ENCODE assay signal across 13 mouse cellular contexts in the genomic region with DNA sequence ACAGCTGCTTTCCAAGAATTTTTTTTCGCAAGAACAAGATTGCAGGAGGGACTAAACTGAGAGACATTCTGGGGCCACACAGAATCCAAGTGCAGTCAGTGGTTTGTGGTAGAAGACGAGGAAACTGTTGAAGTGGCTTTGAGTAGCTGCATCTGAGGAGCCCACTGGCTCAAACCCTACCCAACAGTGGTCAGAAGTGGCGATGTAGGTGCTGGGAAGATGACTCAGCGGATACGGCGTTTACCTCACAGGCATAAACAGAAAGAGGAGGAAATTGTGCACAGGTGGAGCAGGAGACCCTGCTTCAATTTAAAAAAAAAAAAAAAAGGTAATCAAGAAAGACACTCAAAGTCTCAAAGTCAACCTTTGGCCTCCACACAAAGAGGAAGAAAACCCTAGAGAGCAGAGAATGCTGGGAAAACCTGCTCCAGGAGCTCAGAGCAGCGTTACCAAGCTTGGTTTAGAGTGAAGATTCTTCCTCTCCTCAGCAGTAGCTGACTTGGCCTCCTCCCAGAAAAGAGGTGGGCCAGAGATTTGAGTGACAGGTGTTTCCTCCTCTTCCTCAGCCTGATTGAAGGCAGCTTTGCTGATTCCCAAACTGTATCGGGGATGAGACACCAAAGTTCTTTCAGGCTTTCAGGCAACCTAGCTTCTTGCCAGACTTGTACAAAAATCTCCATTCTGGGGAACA. TPM values are rescaled to one million over a fixed set of nuclear protein-coding genes. Genes with fewer than 3 reads are reported as not detected.
DNase-seq lines count a peak whose midpoint lies in the region; ATAC-seq and TF ChIP-seq lines count a peak whose summit lies in the region.
"Had no signal": no experiment of that assay in that cellular context is flagged by ENCODE, and none has a peak within 500 bp of the region (broad histone marks: within the 10 kb centered on the region; RNA-seq: fewer than 3 reads in every experiment).

No protein-coding gene starts in this region.

- H3K4me1 ChIP-seq in MEL (ENCODE audit: control insufficient read depth in 1 of 2, insufficient read depth in 2 of 2, low read length in 2 of 2) = peaks cover 17 to 37% of the 10 kb centered on the region in 2 experiments
- H3K4me1 ChIP-seq in intestine, embryonic 15.5 days (replicated peaks) = peaks cover 18% of the 10 kb centered on the region; the same call in 1 of the 2 replicates
- peaks cover 77% of the 10 kb centered on the region for H3K4me1 ChIP-seq in megakaryocyte, embryonic 14.5 days

- intact Hi-C loops in gastrocnemius, postnatal 14 days (cut with DNase I; ENCODE audit: low total_unique reads) = no loop called here

- peaks cover 0 to 36% of the 10 kb centered on the region in 2 experiments; a peak in 2 of 4 replicates for H3K36me3 ChIP-seq in MEL (ENCODE audit: control insufficient read depth in 1 of 2, insufficient read depth in 2 of 2, low read length in 2 of 2)
- H3K36me3 ChIP-seq in intestine, embryonic 15.5 days = no peaks in the 10 kb centered on the region; the same call in 1 of the 2 replicates
- H3K36me3 ChIP-seq in megakaryocyte, embryonic 14.5 days (replicated peaks; ENCODE audit: low read length) = peaks cover 35% of the 10 kb centered on the region
- H3K36me3 ChIP-seq: embryonic facial prominence, embryonic 12.5 days; hindbrain, embryonic 12.5 days; limb, embryonic 10.5 days; midbrain, embryonic 13.5 days had no signal

- peak overlapping the region; percentile 17 to 45; a peak in 3 of 4 replicates for H3K4me3 ChIP-seq in MEL (ENCODE audit: control insufficient read depth in 1 of 2, insufficient read depth in 1 of 2, low read depth in 2 of 2, low read length in 2 of 2)
- no peak overlapping the region for H3K4me3 ChIP-seq in intestine, embryonic 15.5 days (replicated peaks)
- peak overlapping the region; percentile 74 for H3K4me3 ChIP-seq in megakaryocyte, embryonic 14.5 days (replicated peaks)
- H3K4me3 ChIP-seq: embryonic facial prominence, embryonic 12.5 days; hindbrain, embryonic 12.5 days; limb, embryonic 10.5 days; midbrain, embryonic 13.5 days had no signal

- peak overlapping the region; percentile 46 for H3K9ac ChIP-seq in MEL (ENCODE audit: control insufficient read depth, low read depth, low read length, poor library complexity, severe bottlenecking)
- no peak overlapping the region for H3K9ac ChIP-seq in intestine, embryonic 15.5 days
- H3K9ac ChIP-seq: embryonic facial prominence, embryonic 12.5 days; hindbrain, embryonic 12.5 days; midbrain, embryonic 13.5 days had no signal

- H3K79me2 ChIP-seq in MEL (ENCODE audit: control insufficient read depth, insufficient read depth, low read length, poor library complexity) = no peaks in the 10 kb centered on the region; the same call in 1 of the 2 replicates

- no peak for TF ChIP-seq CTCF in MEL (IDR thresholded peaks at IDR 0.05 in 2 of 3, conservative IDR thresholded peaks at IDR 0.05 in 1 of 3; ENCODE audit: control insufficient read depth in 1 of 3, insufficient read depth in 1 of 3, low read depth in 2 of 3, low read length in 3 of 3, poor library complexity in 1 of 3, severe bottlenecking in 1 of 3)

- TF ChIP-seq EP300 in MEL (IDR thresholded peaks at IDR 0.05; ENCODE audit: low read depth in 1 of 2, low read length in 2 of 2) = no peak

- no peaks in the 10 kb centered on the region for H3K27me3 ChIP-seq in MEL (ENCODE audit: control insufficient read depth in 1 of 2, insufficient read depth in 2 of 2, low read length in 2 of 2)
- H3K27me3 ChIP-seq in intestine, embryonic 15.5 days (replicated peaks) = no peaks in the 10 kb centered on the region
- H3K27me3 ChIP-seq in megakaryocyte, embryonic 14.5 days (replicated peaks) = no peaks in the 10 kb centered on the region
- H3K27me3 ChIP-seq: embryonic facial prominence, embryonic 12.5 days; hindbrain, embryonic 12.5 days; midbrain, embryonic 13.5 days had no signal

- peak overlapping the region; percentile 62 for H3K27ac ChIP-seq in MEL (ENCODE audit: control insufficient read depth, low read depth, low read length)
- H3K27ac ChIP-seq in intestine, embryonic 15.5 days = peak overlapping the region; percentile 7; the same call in 1 of the 2 replicates
- H3K27ac ChIP-seq: embryonic facial prominence, embryonic 12.5 days; hindbrain, embryonic 12.5 days; limb, embryonic 10.5 days; midbrain, embryonic 13.5 days had no signal

- WGBS in intestine, embryonic 15.5 days = 64% methylated on average over 8 of the region's 8 CpGs

- no peaks in the 10 kb centered on the region for H3K9me3 ChIP-seq in MEL (replicated peaks; ENCODE audit: insufficient read depth, low read length)
- H3K9me3 ChIP-seq in intestine, embryonic 15.5 days = no peaks in the 10 kb centered on the region
- H3K9me3 ChIP-seq in megakaryocyte, embryonic 14.5 days = no peaks in the 10 kb centered on the region
- H3K9me3 ChIP-seq: embryonic facial prominence, embryonic 12.5 days; hindbrain, embryonic 12.5 days; limb, embryonic 10.5 days; midbrain, embryonic 13.5 days had no signal

- 0 out of 4 replicates have a peak, but pooled peaks of 1 of the 2 experiments have one; percentile 36 for TF ChIP-seq POLR2A in MEL (IDR thresholded peaks at IDR 0.05; ENCODE audit: control insufficient read depth in 1 of 2, insufficient read depth in 1 of 2, low read depth in 1 of 2, low read length in 2 of 2, poor library complexity in 1 of 2)

- H3K4me2 ChIP-seq in intestine, embryonic 15.5 days (replicated peaks) = 0 out of 2 replicates have a peak overlapping the region, but pooled peaks have one; percentile 26
- H3K4me2 ChIP-seq: embryonic facial prominence, embryonic 12.5 days; hindbrain, embryonic 12.5 days; midbrain, embryonic 13.5 days had no signal

- TF ChIP-seq RAD21 in MEL (IDR thresholded peaks at IDR 0.05; ENCODE audit: low read depth, low read length) = no peak

- ATAC-seq in intestine, embryonic 15.5 days = no peak
- ATAC-seq in cerebellum, adult (ENCODE audit: insufficient number of reproducible peaks, low FRiP score, low TSS enrichment) = no peak
- ATAC-seq: activated CD4-positive, CD25-positive, alpha-beta regulatory T cell, adult 4 months; midbrain, embryonic 13.5 days had no signal

- peak; percentile 34 for DNase-seq in kidney, adult 9 months
- no peak for DNase-seq in kidney, postnatal 14 days
- DNase-seq in MEL (ENCODE audit: low read depth, low spot score) = peak; percentile 85
- no peak for DNase-seq in c-Kit-positive CD71-positive TER-119-positive erythroid progenitor cells, embryonic 14.5 days (ENCODE audit: low spot score)
- no peak for DNase-seq in gastrocnemius, postnatal 14 days

TF ChIP-seq in MEL, 35 proteins besides CTCF, POLR2A, EP300 and RAD21:
- TF ChIP-seq MAFK (IDR thresholded peaks at IDR 0.05; ENCODE audit: borderline replicate concordance, low read depth, low read length) = no peak
- TF ChIP-seq SIN3A (IDR thresholded peaks at IDR 0.05; ENCODE audit: low read length) = 0 out of 2 replicates have a peak, but pooled peaks have one; percentile 15
- TF ChIP-seq ETS1 (IDR thresholded peaks at IDR 0.05; ENCODE audit: low read depth, low read length) = 0 out of 2 replicates have a peak, but pooled peaks have one; percentile 43
- no peak for TF ChIP-seq ZMIZ1 (IDR thresholded peaks at IDR 0.05; ENCODE audit: low read depth, low read length)
- TF ChIP-seq MAX (IDR thresholded peaks at IDR 0.05; ENCODE audit: low read length) = no peak
- peak; percentile 62; the same call in 1 of the 2 replicates for TF ChIP-seq HCFC1 (IDR thresholded peaks at IDR 0.05; ENCODE audit: low read depth, low read length)
- TF ChIP-seq TCF12 (IDR thresholded peaks at IDR 0.05; ENCODE audit: low read depth, low read length) = 0 out of 2 replicates have a peak, but pooled peaks have one; percentile 13
- 0 out of 2 replicates have a peak, but pooled peaks have one; percentile 40 for TF ChIP-seq ELF1 (IDR thresholded peaks at IDR 0.05; ENCODE audit: low read depth, low read length)
- TF ChIP-seq RCOR1 (IDR thresholded peaks at IDR 0.05; ENCODE audit: low read depth, low read length) = no peak
- no peak for TF ChIP-seq MYC (IDR thresholded peaks at IDR 0.05; ENCODE audit: low read depth, low read length)
- peak; percentile 86 for TF ChIP-seq ZNF384 (IDR thresholded peaks at IDR 0.05; ENCODE audit: low read depth, low read length)
- TF ChIP-seq TAL1 (IDR thresholded peaks at IDR 0.05; ENCODE audit: low read length) = 0 out of 2 replicates have a peak, but pooled peaks have one; percentile 3
- TF ChIP-seq BHLHE40 (IDR thresholded peaks at IDR 0.05; ENCODE audit: borderline replicate concordance, low read depth, low read length) = no peak

RNA-seq across cellular contexts. Expression of a gene that starts 4.5 kb away (rescaled TPM):
- total RNA-seq in MEL (2012; rRNA removed) = 9.2 and 12.7 TPM in 2 replicates
- polyA plus RNA-seq in MEL (2012; ENCODE audit: insufficient read depth in 1 of 2, insufficient read length in 2 of 2, low read depth in 1 of 2, low replicate concordance in 2 of 2, missing spikeins in 1 of 2) = 10 to 100 TPM in 1 of 2 experiments, not detected in 1; 20.2 TPM
- 158 and 160 TPM in 2 replicates for polyA plus RNA-seq in intestine, embryonic 15.5 days (2015; fragmentation: Nextera tagmentation; extraction: Ambion mirVana)
- 6.3 TPM in 1 of 2 replicates, not detected in the other for polyA plus RNA-seq in megakaryocyte, embryonic 14.5 days (2012; ENCODE audit: insufficient read depth, low replicate concordance)
- 10 to 100 TPM; 30.8 to 31.9 TPM for total RNA-seq in gastrocnemius, postnatal 14 days (2021)

Comparison
In these comparisons a context has a peak if more than half of its experiments do, and no peak if none do; other contexts are left out.
1. DNase-seq: peak in kidney, adult 9 months (single experiment) and MEL (single experiment); none in kidney, postnatal 14 days (single experiment), c-Kit-positive CD71-positive TER-119-positive erythroid progenitor cells, embryonic 14.5 days (single experiment) and gastrocnemius, postnatal 14 days (single experiment).